Mouse (Mus musculus) retina, embryonic 14.5 days (tissue): Measurements from ENCODE around the gene Bbs9.
A peak's percentile ranks its signal among the peaks of the same experiment; 100 is the strongest.

ENCODE experiments used
- DNase-seq: peaks from one replicate; pipeline ENCODE4 v3.0.0-alpha.2; 2015; ENCODE audit warnings: low spot score

The Bbs9 gene

GRCm38 (mm10) chr9:22632800-22633485, 157.4 kb downstream of the Bbs9 start:
- DNase-seq = no peak

- DNase-seq = no peak
Observed at GRCm38 (mm10) chr9:22638502-22638901, 163.0 kb downstream of the Bbs9 start.

GRCm38 (mm10) chr9:22640683-22641431, 165.3 kb downstream of the Bbs9 start:
- no peak for DNase-seq

GRCm38 (mm10) chr9:22645844-22646390, 170.4 kb downstream of the Bbs9 start:
- DNase-seq = no peak

- DNase-seq = no peak
Observed at GRCm38 (mm10) chr9:22646461-22646860, 170.9 kb downstream of the Bbs9 start.

GRCm38 (mm10) chr9:22648163-22648562, 172.6 kb downstream of the Bbs9 start:
- no peak for DNase-seq

- no peak for DNase-seq
Observed at GRCm38 (mm10) chr9:22649606-22650005, 174.1 kb downstream of the Bbs9 start.

- DNase-seq = no peak
Observed at GRCm38 (mm10) chr9:22650781-22651180, 175.3 kb downstream of the Bbs9 start.

GRCm38 (mm10) chr9:22651619-22652018, 176.1 kb downstream of the Bbs9 start:
- DNase-seq = no peak

GRCm38 (mm10) chr9:22654726-22655393, 179.3 kb downstream of the Bbs9 start:
- peak; percentile 58 for DNase-seq

- DNase-seq = no peak
Observed at GRCm38 (mm10) chr9:22657216-22657615, 181.7 kb downstream of the Bbs9 start.

GRCm38 (mm10) chr9:22665155-22665554, 189.6 kb downstream of the Bbs9 start:
- DNase-seq = no peak

GRCm38 (mm10) chr9:22672937-22673336, 197.4 kb downstream of the Bbs9 start:
- no peak for DNase-seq

GRCm38 (mm10) chr9:22677132-22677829, 201.8 kb downstream of the Bbs9 start:
- DNase-seq = no peak

- DNase-seq = no peak
Observed at GRCm38 (mm10) chr9:22677997-22678396, 202.5 kb downstream of the Bbs9 start.

- DNase-seq = no peak
Observed at GRCm38 (mm10) chr9:22678496-22678895, 203.0 kb downstream of the Bbs9 start.

GRCm38 (mm10) chr9:22679485-22679884, 204.0 kb downstream of the Bbs9 start:
- peak; percentile 16 for DNase-seq

GRCm38 (mm10) chr9:22680031-22680430, 204.5 kb downstream of the Bbs9 start:
- DNase-seq = no peak

GRCm38 (mm10) chr9:22680484-22680883, 205.0 kb downstream of the Bbs9 start:
- DNase-seq = no peak

- no peak for DNase-seq
Observed at GRCm38 (mm10) chr9:22683786-22684185, 208.3 kb downstream of the Bbs9 start.

GRCm38 (mm10) chr9:22686765-22687472, 211.4 kb downstream of the Bbs9 start:
- DNase-seq = no peak
